Mouse (Mus musculus) urinary bladder, postnatal 4 days (tissue): ENCODE results near the gene Myh7.
"Not testable (repeated sequence)": the region's sequence is repeated elsewhere in the genome, so short reads cannot be mapped to it uniquely, and the experiment has no call there.

ENCODE experiments used
- DNase-seq, 2 experiments: peaks; one replicate each; pipeline ENCODE4 v3.0.0; 2021 to 2022; ENCODE audit warnings: low spot score in 2 of 2

Myh7 gene

GRCm38 (mm10) chr14:55003878-55004855, 9.7 kb upstream of the Myh7 start:
- no peak for DNase-seq

- DNase-seq: no peak
These were observed 8.3 kb upstream of the Myh7 start for GRCm38 (mm10) chr14:55002687-55003120.

- no peak for DNase-seq
These were observed 7.7 kb upstream of the Myh7 start for GRCm38 (mm10) chr14:55001938-55002686.

GRCm38 (mm10) chr14:55001446-55001845, 7.0 kb upstream of the Myh7 start:
- DNase-seq: no peak

- no peak for DNase-seq
These were observed 6.4 kb upstream of the Myh7 start for GRCm38 (mm10) chr14:55000814-55001213.

- not testable (repeated sequence) for DNase-seq
These were observed 5.4 kb upstream of the Myh7 start for GRCm38 (mm10) chr14:54999868-55000267.

- DNase-seq: no peak
These were observed 4.3 kb upstream of the Myh7 start for GRCm38 (mm10) chr14:54998680-54999079.

- DNase-seq: no peak
These were observed 2.9 kb upstream of the Myh7 start for GRCm38 (mm10) chr14:54997297-54997696.

GRCm38 (mm10) chr14:54996793-54997192, 2.4 kb upstream of the Myh7 start:
- DNase-seq: no peak

GRCm38 (mm10) chr14:54995457-54996138, 1.2 kb upstream of the Myh7 start:
- no peak for DNase-seq

- no peak for DNase-seq
These were observed 402 bp upstream of the Myh7 start for GRCm38 (mm10) chr14:54994869-54995186.

- DNase-seq: no peak
These were observed 790 bp downstream of the Myh7 start for GRCm38 (mm10) chr14:54993636-54994035.

- no peak for DNase-seq
These were observed 2.2 kb downstream of the Myh7 start for GRCm38 (mm10) chr14:54992196-54992595.

GRCm38 (mm10) chr14:54989886-54990441, 4.5 kb downstream of the Myh7 start:
- DNase-seq: no peak

GRCm38 (mm10) chr14:54988882-54989281, 5.5 kb downstream of the Myh7 start:
- no peak for DNase-seq

GRCm38 (mm10) chr14:54988350-54988874, 6.0 kb downstream of the Myh7 start:
- not testable (repeated sequence) for DNase-seq

GRCm38 (mm10) chr14:54981934-54982333, 12.5 kb downstream of the Myh7 start:
- DNase-seq: no peak

- no peak for DNase-seq
These were observed 15.8 kb downstream of the Myh7 start for GRCm38 (mm10) chr14:54978664-54979063.

- no peak for DNase-seq
These were observed 17.8 kb downstream of the Myh7 start, which contains the start of gene Gm17428 for GRCm38 (mm10) chr14:54976633-54977032. Gene Gm17428, plus strand, starts transcription at chr14:54976933.

- no peak for DNase-seq
These were observed 20.2 kb downstream of the Myh7 start for GRCm38 (mm10) chr14:54974068-54974791.

- DNase-seq: not testable (repeated sequence)
These were observed 21.6 kb downstream of the Myh7 start for GRCm38 (mm10) chr14:54972786-54973185.
